Mouse (Mus musculus) G1E-ER4 (cell line): ENCODE measurements around the gene Spag7. TPM values are rescaled to one million over a fixed set of nuclear protein-coding genes. Genes with fewer than 3 reads are reported as not detected.

ENCODE experiments used
- GATA1 ChIP-seq: IDR thresholded peaks from one replicate; pipeline ENCODE4 v1.8.0; 2012; ENCODE audit warnings: low read length, inconsistent platforms
- polyA plus RNA-seq: library from polyadenylated mRNA; stranded (reverse); fragments of >175 nt; gene quantifications from 2 replicates; pipeline ENCODE4 v1.2.3, GENCODE M21; 2012

Gene Spag7
- polyA plus RNA-seq, 1 experiment = 222 TPM

GRCm38 (mm10) chr11:70643051-70643450, 26.2 kb downstream of the Spag7 start:
- TF ChIP-seq GATA1 = no peak

- no peak for TF ChIP-seq GATA1
These were observed 28.0 kb downstream of the Spag7 start for GRCm38 (mm10) chr11:70641241-70641640.

GRCm38 (mm10) chr11:70639976-70640375, 29.2 kb downstream of the Spag7 start:
- TF ChIP-seq GATA1 = no peak

GRCm38 (mm10) chr11:70638714-70639278, 30.4 kb downstream of the Spag7 start, which contains the start of gene Gp1ba:
Gp1ba (plus strand) TSS chr11:70639122.
- TF ChIP-seq GATA1 = peak; percentile 99

- no peak for TF ChIP-seq GATA1
These were observed 30.9 kb downstream of the Spag7 start for GRCm38 (mm10) chr11:70638293-70638692.

GRCm38 (mm10) chr11:70637764-70638163, 31.5 kb downstream of the Spag7 start:
- no peak for TF ChIP-seq GATA1

GRCm38 (mm10) chr11:70635601-70636000, 33.6 kb downstream of the Spag7 start:
- no peak for TF ChIP-seq GATA1

GRCm38 (mm10) chr11:70630129-70630528, 39.1 kb downstream of the Spag7 start:
- no peak for TF ChIP-seq GATA1

- TF ChIP-seq GATA1 = no peak
These were observed 39.7 kb downstream of the Spag7 start for GRCm38 (mm10) chr11:70629557-70629956.

GRCm38 (mm10) chr11:70628431-70628830, 40.8 kb downstream of the Spag7 start:
- TF ChIP-seq GATA1 = no peak

GRCm38 (mm10) chr11:70626877-70627276, 42.3 kb downstream of the Spag7 start:
- TF ChIP-seq GATA1 = no peak

- TF ChIP-seq GATA1 = no peak
These were observed 43.7 kb downstream of the Spag7 start for GRCm38 (mm10) chr11:70625473-70625872.

- no peak for TF ChIP-seq GATA1
These were observed 46.0 kb downstream of the Spag7 start for GRCm38 (mm10) chr11:70623053-70623742.

GRCm38 (mm10) chr11:70621972-70622814, 47.0 kb downstream of the Spag7 start:
- no peak for TF ChIP-seq GATA1

- no peak for TF ChIP-seq GATA1
These were observed 50.1 kb downstream of the Spag7 start, which contains the start of gene Chrne for GRCm38 (mm10) chr11:70619101-70619500. Chrne (minus strand) TSS chr11:70619216.

- no peak for TF ChIP-seq GATA1
These were observed 53.6 kb downstream of the Spag7 start, which contains the start of gene 4930544D05Rik for GRCm38 (mm10) chr11:70615516-70616093. 4930544D05Rik (plus strand) TSS chr11:70615848.
